Mouse (Mus musculus) 416B (cell line): ENCODE data around the gene Krtap4-1.

Source experiments
- DNase-seq: peaks from one replicate; pipeline ENCODE4 v3.0.0; 2011; ENCODE audit warnings: low read depth

Gene Krtap4-1

GRCm38 (mm10) chr11:99583245-99583704 lies 44.8 kb downstream of the Krtap4-1 start, which contains the start of gene Krtap1-4:
Gene Krtap1-4 (minus strand): TSS chr11:99583654.
- DNase-seq, result no peak

GRCm38 (mm10) chr11:99581564-99581963 lies 46.5 kb downstream of the Krtap4-1 start:
- peak; percentile 2 for DNase-seq

GRCm38 (mm10) chr11:99581051-99581450 lies 47.0 kb downstream of the Krtap4-1 start:
- no peak for DNase-seq

- no peak for DNase-seq
Observed at GRCm38 (mm10) chr11:99580636-99581035, 47.4 kb downstream of the Krtap4-1 start, which contains the start of gene Krtap1-5. Gene Krtap1-5 (minus strand): TSS chr11:99581016.
